Comparison of ENCODE assay signal across 8 mouse cellular contexts in the genomic region with DNA sequence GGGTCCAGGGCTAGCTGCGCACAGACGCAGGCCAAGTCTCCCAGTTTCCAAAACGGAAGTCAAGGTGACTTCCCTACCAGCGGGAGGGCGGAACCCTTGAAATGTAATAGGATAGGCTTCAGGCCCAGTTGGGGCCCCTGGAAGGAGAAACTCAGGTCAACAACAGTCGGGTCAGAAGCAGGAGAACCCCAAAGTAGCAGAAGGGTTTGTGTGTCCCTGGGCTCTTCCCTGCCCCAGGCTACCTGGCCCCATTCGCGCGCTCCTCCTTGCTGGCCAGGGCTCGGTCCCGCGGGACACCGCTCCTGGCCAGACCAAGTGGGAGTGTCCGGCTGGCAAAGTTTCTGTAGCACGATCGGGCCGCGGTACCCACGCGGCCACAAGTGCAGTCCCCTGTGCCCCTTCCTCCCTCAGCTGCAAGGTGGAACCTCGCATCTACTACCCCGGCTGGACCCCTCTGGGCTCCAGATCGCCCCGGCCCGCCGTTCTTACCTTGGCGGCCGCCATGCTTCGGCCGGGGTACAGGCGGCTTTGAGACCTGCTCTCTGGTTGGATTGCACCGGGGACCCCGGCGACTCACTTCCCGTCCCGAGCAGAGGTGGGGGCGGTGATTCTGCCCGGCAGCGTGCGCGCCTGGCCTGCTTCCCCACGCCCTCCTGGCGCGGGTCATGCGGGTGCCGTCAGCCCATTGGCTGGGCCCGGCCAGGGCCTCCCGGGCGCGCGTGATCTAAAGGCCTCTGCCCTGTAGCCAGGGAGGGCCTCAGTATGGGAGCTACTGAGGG. TPM values are rescaled to one million over a fixed set of nuclear protein-coding genes. Genes with fewer than 3 reads are reported as not detected.
DNase-seq lines count a peak whose midpoint lies in the region; ATAC-seq and TF ChIP-seq lines count a peak whose summit lies in the region.

Gene Slc25a13, minus strand, starts transcription at position 667 of the 779 bp plus-strand sequence.

- ATAC-seq in frontal cortex, adult (ENCODE audit: low TSS enrichment), result peak; percentile 73
- peak; percentile 93 for ATAC-seq in hindbrain, embryonic 15.5 days (ENCODE audit: low FRiP score, low read depth)
- peak; percentile 86; the same call in 1 of the 2 replicates for ATAC-seq in limb, embryonic 15.5 days (ENCODE audit: insufficient number of reproducible peaks, low FRiP score, low TSS enrichment, low read depth)
- peak; percentile 95 for ATAC-seq in midbrain, embryonic 16.5 days

- no peaks in the 10 kb centered on the region for H3K9me3 ChIP-seq in hindbrain, embryonic 15.5 days
- no peaks in the 10 kb centered on the region for H3K9me3 ChIP-seq in limb, embryonic 15.5 days
- H3K9me3 ChIP-seq in midbrain, embryonic 16.5 days (replicated peaks; ENCODE audit: control insufficient read depth, low read length, poor library complexity, severe bottlenecking), result no peaks in the 10 kb centered on the region

- peak within 1 kb of the TSS; percentile 87 for H3K4me2 ChIP-seq in hindbrain, embryonic 15.5 days
- H3K4me2 ChIP-seq in limb, embryonic 15.5 days, result peak within 1 kb of the TSS; percentile 85
- H3K4me2 ChIP-seq in midbrain, embryonic 16.5 days (ENCODE audit: low read length), result peak within 1 kb of the TSS; percentile 98

- H3K4me1 ChIP-seq in cerebellum, adult 2 months (ENCODE audit: control insufficient read depth, insufficient read depth, low read length), result no peaks in the 10 kb centered on the region
- H3K4me1 ChIP-seq in hindbrain, embryonic 15.5 days (replicated peaks), result peaks cover 13% of the 10 kb centered on the region
- H3K4me1 ChIP-seq in limb, embryonic 15.5 days, result peaks cover 13% of the 10 kb centered on the region
- H3K4me1 ChIP-seq in midbrain, embryonic 16.5 days (ENCODE audit: control insufficient read depth, insufficient read depth, low read length), result peaks cover 8% of the 10 kb centered on the region

- WGBS in cerebellum, adult 2 months, result 2% methylated on average over 51 of the region's 51 CpGs
- under 1% methylated on average over 51 of the region's 51 CpGs for WGBS in hindbrain, embryonic 15.5 days
- WGBS in limb, embryonic 15.5 days, result under 1% methylated on average over 51 of the region's 51 CpGs
- WGBS in midbrain, embryonic 16.5 days, result 1% methylated on average over 51 of the region's 51 CpGs

- no peaks in the 10 kb centered on the region for H3K27me3 ChIP-seq in cerebellum, adult 2 months (ENCODE audit: control insufficient read depth, insufficient read depth, low read length)
- no peaks in the 10 kb centered on the region for H3K27me3 ChIP-seq in hindbrain, embryonic 15.5 days
- no peaks in the 10 kb centered on the region for H3K27me3 ChIP-seq in limb, embryonic 15.5 days
- no peaks in the 10 kb centered on the region for H3K27me3 ChIP-seq in midbrain, embryonic 16.5 days (ENCODE audit: control insufficient read depth, insufficient read depth, low read depth, low read length)

- TF ChIP-seq CTCF in cerebellum, adult 2 months (IDR thresholded peaks at IDR 0.05; ENCODE audit: borderline replicate concordance, insufficient read depth, low read depth, low read length), result no peak

- H3K9ac ChIP-seq in hindbrain, embryonic 15.5 days, result peak within 1 kb of the TSS; percentile 61
- H3K9ac ChIP-seq in limb, embryonic 15.5 days, result peak within 1 kb of the TSS; percentile 59
- H3K9ac ChIP-seq in midbrain, embryonic 16.5 days (ENCODE audit: low read depth, low read length), result peak within 1 kb of the TSS; percentile 81

- TF ChIP-seq POLR2A in cerebellum, adult 2 months (IDR thresholded peaks at IDR 0.05; ENCODE audit: borderline replicate concordance, insufficient read depth, low read length), result no peak

- DNase-seq in frontal cortex, postnatal 36 days (ENCODE audit: low spot score in 2 of 2), result no peak
- peak; percentile 43 to 46 for DNase-seq in cerebellum, adult 2 months
- peak; percentile 21 for DNase-seq in gastrocnemius, adult 18-20 months (ENCODE audit: low spot score)
- peak; percentile 47 to 60 for DNase-seq in spleen, postnatal 36 days (ENCODE audit: low spot score in 2 of 2)

- peak within 1 kb of the TSS; percentile 56 for H3K4me3 ChIP-seq in cerebellum, adult 2 months (replicated peaks; ENCODE audit: insufficient read depth, low read depth, low read length)
- peak within 1 kb of the TSS; percentile 56 for H3K4me3 ChIP-seq in hindbrain, embryonic 15.5 days
- peak within 1 kb of the TSS; percentile 66 for H3K4me3 ChIP-seq in limb, embryonic 15.5 days
- H3K4me3 ChIP-seq in midbrain, embryonic 16.5 days (ENCODE audit: low read depth, low read length), result peak within 1 kb of the TSS; percentile 76

- no peak within 1 kb of the TSS for H3K27ac ChIP-seq in cerebellum, adult 2 months (ENCODE audit: insufficient read depth, low read length)
- no peak within 1 kb of the TSS for H3K27ac ChIP-seq in hindbrain, embryonic 15.5 days (replicated peaks)
- H3K27ac ChIP-seq in limb, embryonic 15.5 days, result peak within 1 kb of the TSS; percentile 67
- H3K27ac ChIP-seq in midbrain, embryonic 16.5 days (ENCODE audit: low read length), result no peak within 1 kb of the TSS

- no peaks in the 10 kb centered on the region for H3K36me3 ChIP-seq in hindbrain, embryonic 15.5 days
- no peaks in the 10 kb centered on the region for H3K36me3 ChIP-seq in limb, embryonic 15.5 days
- no peaks in the 10 kb centered on the region for H3K36me3 ChIP-seq in midbrain, embryonic 16.5 days (ENCODE audit: control insufficient read depth, insufficient read depth, low read length)

RNA-seq across cellular contexts. Expression of gene Slc25a13, which starts in this region (rescaled TPM):
- 5.1 and 5.8 TPM in 2 replicates for polyA plus RNA-seq in cerebellum, adult 2 months (2012; rRNA removed)
- total RNA-seq in gastrocnemius, adult 18-20 months (2021), result 1 to 10 TPM in 1 of 2 experiments, under 1 TPM in 1; 0.62 to 1.0 TPM
- 5.3 and 5.8 TPM in 2 replicates for polyA plus RNA-seq in hindbrain, embryonic 15.5 days (2015; fragmentation: Nextera tagmentation; extraction: Ambion mirVana)
- polyA plus RNA-seq in limb, embryonic 15.5 days (2015; fragmentation: Nextera tagmentation; extraction: Ambion mirVana), result 14.9 and 17.2 TPM in 2 replicates
- 3.8 and 3.9 TPM in 2 replicates for polyA plus RNA-seq in midbrain, embryonic 16.5 days (2015; fragmentation: Nextera tagmentation; extraction: Ambion mirVana)

Comparison
In these comparisons a context has a peak if more than half of its experiments do, and no peak if none do; other contexts are left out.
1. DNase-seq: peak in cerebellum, adult 2 months (2 of 2), gastrocnemius, adult 18-20 months (single experiment) and spleen, postnatal 36 days (2 of 2); none in frontal cortex, postnatal 36 days (0 of 2).
2. Peak in every context shown above with its lines, with median percentiles within 50 percentile points of each other: ATAC-seq, H3K4me3 ChIP-seq, H3K4me2 ChIP-seq and H3K9ac ChIP-seq.